Mouse (Mus musculus) heart, adult 2 months (tissue): ENCODE measurements at regions not wholly inside any gene's neighbourhood (a gene's known extent, or its start where the extent isn't known, plus 50 kb on each side); places are given as distances from the start of the nearest gene placed in this dataset.

Experiments
- CTCF ChIP-seq: fragments of 200-600 bp; IDR thresholded peaks from 2 replicates; pipeline ENCODE4 v1.8.1; 2022; ENCODE audit warnings: antibody characterized with exemption, mild to moderate bottlenecking, moderate library complexity
- EP300 ChIP-seq: fragments of 200-500 bp; IDR thresholded peaks from 2 replicates; pipeline ENCODE4 v1.6.1; 2011; ENCODE audit warnings: low read depth, low read length, control low read depth; ENCODE audit not compliant: insufficient read depth
- POLR2A ChIP-seq: fragments of 200-500 bp; IDR thresholded peaks from 2 replicates; pipeline ENCODE4 v1.6.1; 2011; ENCODE audit warnings: mild to moderate bottlenecking, low read depth, low read length, control low read depth; ENCODE audit not compliant: insufficient read depth

GRCm38 (mm10) chr10:98701285-98701684 lies 212.9 kb upstream of the Atp2b1 start:
- TF ChIP-seq EP300 (no peak), CTCF (no peak), POLR2A (no peak)
